Mouse (Mus musculus) bone marrow, adult 2 months (tissue): ENCODE measurements around the gene Rhbdl1. TPM values are rescaled to one million over a fixed set of nuclear protein-coding genes. Genes with fewer than 3 reads are reported as not detected.

Source experiments
- H3K27ac ChIP-seq: fragments of 200-500 bp; 2 replicates; pipeline ENCODE4 v1.5.1; 2012; ENCODE audit warnings: low read depth, mild to moderate bottlenecking, control low read depth, inconsistent platforms, low read length; ENCODE audit not compliant: control insufficient read depth, poor library complexity, insufficient read depth
- H3K4me1 ChIP-seq: fragments of 200-500 bp; 2 replicates; pipeline ENCODE4 v1.6.1; 2011; ENCODE audit warnings: low read length; ENCODE audit not compliant: control insufficient read depth, insufficient read depth
- H3K4me3 ChIP-seq: fragments of 200-500 bp; replicated peaks from 2 replicates; pipeline ENCODE3; 2011; ENCODE audit warnings: mild to moderate bottlenecking, low read depth, low read length, control low read depth; ENCODE audit not compliant: control insufficient read depth
- CTCF ChIP-seq: fragments of 200-500 bp; IDR thresholded peaks from 2 replicates; pipeline ENCODE4 v1.5.1; 2011; ENCODE audit warnings: low read length, control low read depth; ENCODE audit not compliant: control insufficient read depth, insufficient read depth
- POLR2A ChIP-seq: fragments of 200-500 bp; IDR thresholded peaks from 2 replicates; pipeline ENCODE4 v1.6.1; 2011; ENCODE audit warnings: low read depth, mild to moderate bottlenecking, control low read depth, low read length, borderline replicate concordance; ENCODE audit not compliant: control insufficient read depth
- WGBS: fragments of 180-500 bp; shearing (Covaris S2); methylation state at CpG from one replicate; pipeline ENCODE4 v1.1.7; 2018; 5-methylcytosine and 5-hydroxymethylcytosine counted together
- polyA plus RNA-seq: library from polyadenylated mRNA; stranded (reverse); fragments of >200 nt; gene quantifications from 2 replicates; pipeline ENCODE4 v1.2.4, GENCODE M21; 2011; ENCODE audit warnings: low replicate concordance; ENCODE audit not compliant: missing spikeins, insufficient read depth, insufficient read length

Gene Rhbdl1
- polyA plus RNA-seq, 1 experiment, result 10.7 TPM

GRCm38 (mm10) chr17:25829558-25830017 is 7.5 kb downstream of the Rhbdl1 start:
- H3K27ac ChIP-seq, result peak overlapping the region; percentile 20; the same call in 1 of the 2 replicates
- H3K4me1 ChIP-seq, result peaks cover 7% of the 10 kb centered on the region; the same call in 1 of the 2 replicates
- TF ChIP-seq CTCF, result no peak
- no peak for TF ChIP-seq POLR2A
- 48% methylated on average over 8 of the region's 8 CpGs for WGBS
- H3K4me3 ChIP-seq, result peak overlapping the region; percentile 80

- WGBS, result 1% methylated on average over 32 of the region's 32 CpGs
- H3K27ac ChIP-seq, result peak within 1 kb of the TSS; percentile 20; the same call in 1 of the 2 replicates
- H3K4me3 ChIP-seq, result peak within 1 kb of the TSS; percentile 80
- peaks cover 12% of the 10 kb centered on the region for H3K4me1 ChIP-seq
- TF ChIP-seq CTCF (peak; percentile 30; the same call in 1 of the 2 replicates), POLR2A (peak; percentile 55; the same call in 1 of the 2 replicates)
Measured at GRCm38 (mm10) chr17:25828712-25829557, 8.2 kb downstream of the Rhbdl1 start, which contains the start of gene Jmjd8. TSS of gene Jmjd8 (plus strand) at chr17:25828867.

GRCm38 (mm10) chr17:25828223-25828594 is 8.9 kb downstream of the Rhbdl1 start:
- peaks cover 13% of the 10 kb centered on the region for H3K4me1 ChIP-seq
- no peak overlapping the region for H3K27ac ChIP-seq
- peak overlapping the region; percentile 80 for H3K4me3 ChIP-seq
- WGBS, result 85% methylated on average over 8 of the region's 8 CpGs
- TF ChIP-seq CTCF (no peak), POLR2A (no peak)

GRCm38 (mm10) chr17:25827546-25828222 is 9.4 kb downstream of the Rhbdl1 start:
- TF ChIP-seq POLR2A (no peak), CTCF (no peak)
- Histone ChIP-seq H3K4me1 (peaks cover 13% of the 10 kb centered on the region), H3K27ac (no peak overlapping the region), H3K4me3 (no peak overlapping the region)
- WGBS, result 92% methylated on average over 22 of the region's 22 CpGs

GRCm38 (mm10) chr17:25827011-25827410 is 10.1 kb downstream of the Rhbdl1 start:
- Histone ChIP-seq H3K4me3 (no peak overlapping the region), H3K27ac (no peak overlapping the region), H3K4me1 (peaks cover 13% of the 10 kb centered on the region)
- 92% methylated on average over 13 of the region's 13 CpGs for WGBS
- TF ChIP-seq CTCF, result no peak
- TF ChIP-seq POLR2A, result no peak

GRCm38 (mm10) chr17:25825984-25826570 is 11.0 kb downstream of the Rhbdl1 start:
- Histone ChIP-seq H3K27ac (no peak overlapping the region), H3K4me1 (peaks cover 10% of the 10 kb centered on the region), H3K4me3 (no peak overlapping the region)
- TF ChIP-seq CTCF (no peak), POLR2A (no peak)
- WGBS, result 92% methylated on average over 27 of the region's 27 CpGs

- Histone ChIP-seq H3K27ac (no peak overlapping the region), H3K4me3 (no peak overlapping the region), H3K4me1 (peaks cover 10% of the 10 kb centered on the region)
- WGBS, result 88% methylated on average over 6 of the region's 6 CpGs
- TF ChIP-seq POLR2A, result no peak
- no peak for TF ChIP-seq CTCF
Measured at GRCm38 (mm10) chr17:25825311-25825710, 11.8 kb downstream of the Rhbdl1 start.

GRCm38 (mm10) chr17:25824362-25825142 is 12.5 kb downstream of the Rhbdl1 start:
- TF ChIP-seq POLR2A, result no peak
- no peak for TF ChIP-seq CTCF
- WGBS, result 78% methylated on average over 17 of the region's 17 CpGs
- Histone ChIP-seq H3K27ac (no peak overlapping the region), H3K4me1 (peaks cover 10% of the 10 kb centered on the region), H3K4me3 (peak overlapping the region; percentile 89)
